Mouse (Mus musculus) layer of hippocampus, adult 2 months (tissue): ENCODE measurements around the gene Gbp3. TPM values are rescaled to one million over a fixed set of nuclear protein-coding genes. Genes with fewer than 3 reads are reported as not detected.
A peak's percentile ranks its signal among the peaks of the same experiment; 100 is the strongest.

ENCODE experiments used
- DNase-seq, 2 experiments: peaks; one replicate each; pipeline ENCODE4 v3.0.0; 2022; ENCODE audit warnings: low spot score in 2 of 2
- H3K27ac ChIP-seq: fragments of 200-600 bp; 2 replicates; pipeline ENCODE4 v1.8.1; 2022
- H3K4me3 ChIP-seq: fragments of 200-600 bp; 2 replicates; pipeline ENCODE4 v1.8.1; 2022; ENCODE audit warnings: mild to moderate bottlenecking
- CTCF ChIP-seq: fragments of 200-600 bp; conservative IDR thresholded peaks from 2 replicates; pipeline ENCODE4 v1.8.1; 2022; ENCODE audit warnings: antibody characterized with exemption, mild to moderate bottlenecking, moderate library complexity
- total RNA-seq, 2 experiments: library from RNA; stranded (reverse); gene quantifications; 2 replicates each; pipeline ENCODE4 v1.2.3; 2021

Gbp3 gene
- total RNA-seq, 2 experiments from 2014 or later = 3.3 to 4.8 TPM

GRCm38 (mm10) chr3:142618658-142619057 is 58.8 kb downstream of the Gbp3 start:
- H3K27ac ChIP-seq = no peak overlapping the region
- no peak for TF ChIP-seq CTCF
- H3K4me3 ChIP-seq = no peak overlapping the region
- DNase-seq = no peak

- no peak for DNase-seq
- peak overlapping the region; percentile 38 for H3K4me3 ChIP-seq
- H3K27ac ChIP-seq = peak overlapping the region; percentile 72
- TF ChIP-seq CTCF = no peak
Observed at GRCm38 (mm10) chr3:142619606-142620005, 59.8 kb downstream of the Gbp3 start.

GRCm38 (mm10) chr3:142620111-142620955 is 60.5 kb downstream of the Gbp3 start, which contains the start of gene Gbp2:
TSS of gene Gbp2 (plus strand) at chr3:142620602.
- H3K27ac ChIP-seq = peak within 1 kb of the TSS; percentile 72
- peak within 1 kb of the TSS; percentile 38 for H3K4me3 ChIP-seq
- DNase-seq = no peak
- TF ChIP-seq CTCF = no peak

GRCm38 (mm10) chr3:142620956-142621562 is 61.2 kb downstream of the Gbp3 start:
- Histone ChIP-seq H3K4me3 (peak overlapping the region; percentile 38), H3K27ac (peak overlapping the region; percentile 72)
- DNase-seq = no peak
- TF ChIP-seq CTCF = peak; percentile 63

Other genes with a start within 250 kb of the Gbp3 start
- 10 to 100 TPM; 22.9 to 31.3 TPM for gene Pdlim5, start 164.3 kb upstream of the Gbp3 start, total RNA-seq
- gene Gbp5, start 66.0 kb upstream of the Gbp3 start, total RNA-seq = 1 to 10 TPM; 1.5 to 1.8 TPM
- 1 to 10 TPM; 2.6 to 3.3 TPM for gene Gbp7, start 29.7 kb upstream of the Gbp3 start, total RNA-seq
- gene Gbp2b, start 34.8 kb downstream of the Gbp3 start, total RNA-seq = not detected
- gene Gbp2, start 60.6 kb downstream of the Gbp3 start, total RNA-seq = 1 to 10 TPM; 1.8 to 2.3 TPM
- gene Kyat3, start 141.0 kb downstream of the Gbp3 start, total RNA-seq = 1 to 10 TPM; 6.4 to 7.6 TPM
- 10 to 100 TPM; 40.7 to 41.4 TPM for gene Gtf2b, start 205.0 kb downstream of the Gbp3 start, total RNA-seq